Mouse (Mus musculus): ENCODE results near the gene Noc3l. TPM values are rescaled to one million over a fixed set of nuclear protein-coding genes. Genes with fewer than 3 reads are reported as not detected.

Gene Noc3l
- total and polyA plus RNA-seq, 3 experiments: 20.0 to 20.3 TPM; not detected in 1

Other genes with a start within 250 kb of the Noc3l start
- 2.9 TPM in 2 replicates for gene Tbc1d12, start 17.3 kb upstream of the Noc3l start, total RNA-seq (2012; rRNA removed)
- 1 to 10 TPM in 1 of 2 experiments, not detected in 1; 2.5 TPM for gene Tbc1d12, start 17.3 kb upstream of the Noc3l start, polyA plus RNA-seq (2012; ENCODE audit: insufficient read depth in 1 of 2, insufficient read length in 2 of 2, low read depth in 1 of 2, low replicate concordance in 2 of 2, missing spikeins in 1 of 2)
- gene Hells, start 111.7 kb upstream of the Noc3l start, total RNA-seq (2012; rRNA removed): 56.3 and 56.8 TPM in 2 replicates
- gene Hells, start 111.7 kb upstream of the Noc3l start, polyA plus RNA-seq (2012; ENCODE audit: insufficient read depth in 1 of 2, insufficient read length in 2 of 2, low read depth in 1 of 2, low replicate concordance in 2 of 2, missing spikeins in 1 of 2): 100 to 1,000 TPM in 1 of 2 experiments, not detected in 1; 159 TPM
- not detected in 2 replicates for gene Cyp2c55, start 187.8 kb upstream of the Noc3l start, total RNA-seq (2012; rRNA removed)
- not detected for gene Cyp2c55, start 187.8 kb upstream of the Noc3l start, polyA plus RNA-seq (2012; ENCODE audit: insufficient read depth in 1 of 2, insufficient read length in 2 of 2, low read depth in 1 of 2, low replicate concordance in 2 of 2, missing spikeins in 1 of 2)
- not detected in 2 replicates for gene Cyp2c65, start 241.8 kb upstream of the Noc3l start, total RNA-seq (2012; rRNA removed)
- gene Cyp2c65, start 241.8 kb upstream of the Noc3l start, polyA plus RNA-seq (2012; ENCODE audit: insufficient read depth in 1 of 2, insufficient read length in 2 of 2, low read depth in 1 of 2, low replicate concordance in 2 of 2, missing spikeins in 1 of 2): not detected